Mouse (Mus musculus) E14TG2a.4 (cell line): Measurements from ENCODE around the gene Mrps25.

ENCODE experiments used
- CTCF ChIP-seq: conservative IDR thresholded peaks from 2 replicates; pipeline ENCODE4 v1.5.1; 2014; ENCODE audit warnings: low read length
- NANOG ChIP-seq: IDR thresholded peaks from 2 replicates; pipeline ENCODE4 v1.6.1; 2014; ENCODE audit warnings: borderline replicate concordance, low read length, mixed read lengths

DNA sequence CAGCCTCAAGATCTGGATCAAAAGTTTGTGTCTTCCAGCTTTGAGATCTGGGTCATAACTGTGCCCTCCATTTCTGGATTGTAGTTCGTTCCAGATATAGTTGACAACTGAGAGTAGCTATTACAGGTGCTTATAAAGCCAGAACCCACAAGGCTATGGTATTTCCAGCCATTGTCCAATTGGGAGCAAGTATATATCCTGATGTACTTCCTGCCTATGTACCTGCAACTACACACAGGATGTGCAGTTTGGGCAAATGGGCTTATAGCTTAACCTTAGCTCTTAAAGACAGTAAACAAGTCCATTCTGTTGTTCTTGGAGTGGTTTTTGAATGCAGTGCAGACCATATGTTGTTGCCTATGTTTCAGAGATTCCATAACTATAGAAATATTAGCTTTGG lies 52.4 kb downstream of the Mrps25 start:
- TF ChIP-seq CTCF (no peak), NANOG (no peak)
